Mouse (Mus musculus) liver, embryonic 16.5 days (tissue): ENCODE measurements at regions not wholly inside any gene's neighbourhood (a gene's known extent, or its start where the extent isn't known, plus 50 kb on each side); places are given as distances from the start of the nearest gene placed in this dataset.

Experiments
- ATAC-seq: fragments of 200-750 bp; cut with Nextera tagmentation; 2 replicates; pipeline ENCODE4 v1.8.0; 2017; ENCODE audit warnings: low read depth, mild to moderate bottlenecking, moderate number of reproducible peaks, moderate library complexity
- H3K27ac ChIP-seq: fragments of 300-500 bp; sonication (generic); 2 replicates; pipeline ENCODE4 v1.5.1; 2014; ENCODE audit warnings: mild to moderate bottlenecking, low read length
- H3K27me3 ChIP-seq: fragments of 300-500 bp; sonication (generic); 2 replicates; pipeline ENCODE4 v1.6.1; 2014; ENCODE audit warnings: low read depth, low read length, mixed read lengths; ENCODE audit not compliant: control insufficient read depth, insufficient read depth
- H3K36me3 ChIP-seq: fragments of 300-500 bp; sonication (generic); 2 replicates; pipeline ENCODE4 v1.6.1; 2014; ENCODE audit warnings: mild to moderate bottlenecking; ENCODE audit not compliant: control insufficient read depth, insufficient read depth
- H3K4me1 ChIP-seq: fragments of 300-500 bp; sonication (generic); 2 replicates; pipeline ENCODE4 v1.6.1; 2014; ENCODE audit warnings: low read depth, low read length, mixed read lengths; ENCODE audit not compliant: control insufficient read depth
- H3K4me2 ChIP-seq: fragments of 300-500 bp; sonication (generic); 2 replicates; pipeline ENCODE4 v1.6.1; 2014; ENCODE audit warnings: low read depth, low read length, mixed read lengths
- H3K4me3 ChIP-seq: fragments of 300-500 bp; sonication (generic); 2 replicates; pipeline ENCODE4 v1.5.1; 2014; ENCODE audit warnings: low read depth, mild to moderate bottlenecking, low read length
- H3K9ac ChIP-seq: fragments of 300-500 bp; sonication (generic); 2 replicates; pipeline ENCODE4 v1.6.1; 2014; ENCODE audit warnings: low read depth, low read length
- H3K9me3 ChIP-seq: fragments of 300-500 bp; sonication (generic); replicated peaks from 2 replicates; pipeline ENCODE4 v1.6.1; 2016; ENCODE audit warnings: low read length; ENCODE audit not compliant: control insufficient read depth
- WGBS: fragments of 180-500 bp; shearing (Covaris S2); extraction: QIAGEN DNeasy Blood & Tissue Kit; methylation state at CpG from one replicate; pipeline ENCODE4 v1.1.7; 2014; ENCODE audit not compliant: insufficient replicate concordance; 5-methylcytosine and 5-hydroxymethylcytosine counted together

DNA sequence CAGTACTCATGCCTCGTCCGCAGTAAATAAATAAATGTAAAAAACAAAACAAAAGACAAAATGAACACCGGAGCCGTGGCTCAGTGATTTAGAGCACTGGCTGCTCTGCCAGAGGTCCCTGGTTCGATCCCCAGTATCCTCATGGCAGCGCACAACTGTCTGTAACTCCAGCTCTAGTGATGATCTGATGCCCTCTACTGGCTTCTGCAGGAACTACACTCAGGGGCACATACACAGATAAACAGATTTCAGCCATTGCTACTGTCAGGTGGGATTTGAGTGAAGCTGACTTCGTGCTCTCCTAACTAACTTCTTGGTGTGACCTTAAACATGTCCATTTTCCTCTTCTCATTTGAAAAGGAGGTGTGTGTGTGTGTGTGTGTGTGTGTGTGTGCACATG, 82.8 kb upstream of the Vrk1 start:
- Histone ChIP-seq H3K4me1 (no peaks in the 10 kb centered on the region), H3K27ac (no peak overlapping the region), H3K9me3 (no peaks in the 10 kb centered on the region), H3K36me3 (no peaks in the 10 kb centered on the region), H3K9ac (no peak overlapping the region), H3K4me3 (no peak overlapping the region), H3K27me3 (no peaks in the 10 kb centered on the region), H3K4me2 (no peak overlapping the region)
- no peak for ATAC-seq
- whole genome bisulfite sequencing: 78% methylated on average over 7 of the region's 7 CpGs

DNA sequence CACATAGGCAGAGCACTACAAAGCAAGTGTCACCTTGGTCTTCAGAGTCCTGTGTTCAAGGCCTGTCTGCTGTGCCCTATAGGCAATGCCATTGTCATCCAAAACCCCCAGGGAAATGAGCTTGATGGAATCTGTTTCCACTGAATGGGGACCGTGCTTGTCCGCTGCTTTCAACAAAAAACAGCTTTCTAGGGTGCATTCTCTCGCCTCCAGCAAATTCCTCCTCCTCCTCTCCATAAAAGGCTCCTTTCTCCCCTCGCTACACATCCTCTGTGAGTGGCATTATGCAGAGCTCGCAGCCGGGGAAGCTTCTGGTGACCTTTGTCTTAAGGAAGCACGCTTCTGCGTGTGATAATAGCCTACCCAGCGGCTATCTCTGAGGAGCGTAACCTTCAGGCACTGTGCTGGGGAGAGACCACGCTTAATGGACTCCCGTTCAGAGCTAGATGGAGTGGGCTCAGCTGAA, 80.5 kb upstream of the Vrk1 start:
- Histone ChIP-seq H3K36me3 (no peaks in the 10 kb centered on the region), H3K4me1 (no peaks in the 10 kb centered on the region), H3K9me3 (no peaks in the 10 kb centered on the region; the same call in 1 of the 2 replicates), H3K9ac (no peak overlapping the region), H3K4me2 (no peak overlapping the region), H3K4me3 (no peak overlapping the region), H3K27ac (no peak overlapping the region), H3K27me3 (no peaks in the 10 kb centered on the region)
- no peak for ATAC-seq
- 54% methylated on average over 12 of the region's 12 CpGs for WGBS

DNA sequence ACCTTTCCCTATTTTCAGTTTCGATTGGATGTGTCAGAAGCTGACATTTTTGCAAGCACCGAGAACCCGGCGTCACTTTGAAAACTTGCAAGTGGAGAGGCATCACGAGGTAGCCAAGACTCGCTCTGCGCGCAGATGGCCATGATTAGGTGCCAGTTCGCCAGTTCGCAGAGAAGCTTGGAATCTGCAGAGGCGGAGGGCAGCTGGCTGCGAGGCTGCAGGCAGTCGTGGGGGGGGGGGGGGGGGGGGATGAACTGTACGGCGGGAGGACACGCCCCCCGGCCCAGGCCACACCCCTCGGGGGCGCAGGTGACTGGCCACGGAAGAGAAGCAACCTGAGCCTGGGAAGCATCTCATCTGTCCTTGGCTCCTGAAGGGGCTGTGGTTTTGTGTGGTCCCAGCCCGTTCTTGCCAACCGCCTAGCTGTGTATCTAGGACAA, 74.6 kb upstream of the Vrk1 start:
- no peak overlapping the region for H3K27ac ChIP-seq
- H3K36me3 ChIP-seq: no peaks in the 10 kb centered on the region
- peaks cover 8% of the 10 kb centered on the region; the same call in 1 of the 2 replicates for H3K27me3 ChIP-seq
- no peaks in the 10 kb centered on the region for H3K4me1 ChIP-seq
- no peak for ATAC-seq
- peak overlapping the region; percentile 5; the same call in 1 of the 2 replicates for H3K4me3 ChIP-seq
- WGBS: 8% methylated on average over 21 of the region's 22 CpGs
- no peak overlapping the region; the same call in 1 of the 2 replicates for H3K9ac ChIP-seq
- peak overlapping the region; percentile 15 for H3K4me2 ChIP-seq
- no peaks in the 10 kb centered on the region; the same call in 1 of the 2 replicates for H3K9me3 ChIP-seq

DNA sequence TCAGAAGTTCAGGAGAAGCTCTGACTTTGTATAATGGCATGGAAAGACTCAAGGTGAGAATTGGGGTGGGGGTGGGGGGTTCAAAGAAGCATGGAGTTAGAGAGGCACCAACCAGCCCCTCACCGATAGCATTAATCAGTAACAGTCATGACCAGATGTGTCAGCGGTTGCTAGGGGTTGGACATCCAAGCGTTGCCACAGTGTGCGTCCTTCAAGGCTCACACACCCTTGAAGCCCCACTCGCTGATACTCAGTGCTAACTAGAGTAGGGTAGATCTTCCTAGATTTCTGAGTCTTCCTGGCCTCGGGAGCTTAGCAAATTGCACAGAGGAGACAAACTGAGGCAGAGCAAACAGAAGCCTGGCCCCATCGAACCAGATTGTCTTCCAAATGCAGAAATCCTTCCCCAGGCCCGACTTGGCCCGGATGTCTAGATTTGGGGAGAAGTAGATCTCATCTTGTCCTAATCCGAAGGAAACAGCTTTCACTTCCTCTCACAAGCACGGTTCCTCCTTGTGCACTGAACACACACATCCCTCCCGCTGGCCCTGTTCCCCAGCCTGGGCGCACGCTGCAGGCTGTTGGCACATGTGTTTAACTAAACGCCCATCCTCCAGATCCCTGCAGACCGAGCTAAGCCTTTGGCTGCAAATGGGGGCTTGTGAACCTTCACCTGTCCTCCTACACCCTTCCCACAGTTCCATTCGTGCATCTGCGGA, 73.1 kb upstream of the Vrk1 start:
- Histone ChIP-seq H3K36me3 (no peaks in the 10 kb centered on the region), H3K4me3 (no peak overlapping the region), H3K9me3 (no peaks in the 10 kb centered on the region; the same call in 1 of the 2 replicates), H3K4me2 (no peak overlapping the region), H3K27me3 (peaks cover 8% of the 10 kb centered on the region; the same call in 1 of the 2 replicates), H3K9ac (no peak overlapping the region), H3K4me1 (no peaks in the 10 kb centered on the region; the same call in 1 of the 2 replicates), H3K27ac (no peak overlapping the region)
- WGBS: 28% methylated on average over 18 of the region's 18 CpGs
- ATAC-seq: no peak

DNA sequence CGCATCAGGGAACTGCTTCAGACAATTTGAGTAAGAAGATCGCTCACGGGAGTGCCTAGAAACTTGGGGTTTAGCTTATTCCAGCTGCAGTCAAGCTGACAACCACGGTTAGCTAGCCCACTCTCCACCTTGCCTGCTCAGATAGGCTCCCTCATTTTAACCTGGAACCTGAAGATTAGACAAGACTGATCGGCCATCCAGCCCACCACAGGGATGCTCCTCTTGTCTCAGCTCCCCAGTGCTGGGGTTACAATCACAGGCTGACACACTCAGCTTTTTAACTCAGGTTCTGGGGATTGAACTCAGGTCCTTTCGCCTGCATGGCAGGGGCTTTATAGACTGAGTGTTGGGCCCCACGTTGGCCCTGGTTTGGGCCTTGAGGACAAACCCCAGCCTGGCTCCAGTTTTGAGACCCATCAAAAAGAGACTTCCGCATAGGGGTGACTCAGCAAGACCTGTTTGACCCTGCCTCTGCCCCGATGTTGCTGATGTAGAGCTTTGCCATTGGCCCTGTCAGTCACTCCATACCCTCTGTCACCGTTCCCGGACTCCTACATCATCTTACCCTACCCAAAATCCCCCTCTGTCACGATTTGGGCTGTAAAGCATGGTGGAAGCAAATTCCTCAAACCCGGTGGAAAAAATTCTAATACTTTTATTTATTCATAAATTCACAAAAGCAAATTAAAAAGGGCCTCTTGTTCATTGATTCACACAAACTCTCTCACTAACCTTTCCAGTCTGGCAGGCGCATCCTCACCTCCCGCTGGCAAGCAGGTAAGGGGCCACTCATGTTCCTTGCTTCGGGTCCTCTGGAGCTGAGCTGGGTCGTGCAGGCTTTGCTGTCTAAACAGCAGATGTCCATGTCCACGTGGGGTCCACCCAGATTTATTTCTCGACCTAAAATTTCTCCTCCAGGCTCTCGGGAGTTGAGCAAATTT, 67.6 kb upstream of the Vrk1 start:
- H3K36me3 ChIP-seq: no peaks in the 10 kb centered on the region
- H3K9ac ChIP-seq: 0 out of 2 replicates have a peak overlapping the region, but pooled peaks have one; percentile 16
- peak overlapping the region; percentile 79 for H3K27ac ChIP-seq
- peak overlapping the region; percentile 32 for H3K4me3 ChIP-seq
- peaks cover 5% of the 10 kb centered on the region for H3K4me1 ChIP-seq
- no peaks in the 10 kb centered on the region for H3K9me3 ChIP-seq
- no peaks in the 10 kb centered on the region for H3K27me3 ChIP-seq
- peak; percentile 60 for ATAC-seq
- H3K4me2 ChIP-seq: peak overlapping the region; percentile 38
- 50% methylated on average over 20 of the region's 20 CpGs for WGBS

DNA sequence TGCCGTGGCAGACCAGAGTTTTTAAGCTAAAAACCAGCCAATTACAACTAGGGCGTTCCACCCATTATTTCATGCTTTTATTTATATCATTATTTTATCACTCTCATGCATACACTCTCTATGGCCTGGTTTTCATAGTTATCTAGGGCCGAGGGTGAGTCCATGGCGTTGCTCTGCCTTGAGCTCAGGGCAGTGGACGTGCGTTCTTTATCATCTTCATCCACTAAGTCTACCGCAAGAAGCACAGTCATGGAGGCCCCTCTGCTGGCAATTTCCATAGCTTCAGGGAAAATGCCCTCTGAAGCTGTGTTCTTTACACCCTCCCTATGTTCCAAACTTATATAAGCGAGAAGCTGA, 67.0 kb upstream of the Vrk1 start:
- Histone ChIP-seq H3K4me1 (peaks cover 5% of the 10 kb centered on the region), H3K27ac (peak overlapping the region; percentile 79; the same call in 1 of the 2 replicates), H3K9ac (no peak overlapping the region), H3K4me2 (peak overlapping the region; percentile 38; the same call in 1 of the 2 replicates), H3K9me3 (no peaks in the 10 kb centered on the region), H3K36me3 (no peaks in the 10 kb centered on the region), H3K27me3 (no peaks in the 10 kb centered on the region), H3K4me3 (no peak overlapping the region)
- 48% methylated on average over 8 of the region's 8 CpGs for WGBS
- ATAC-seq: peak; percentile 90

DNA sequence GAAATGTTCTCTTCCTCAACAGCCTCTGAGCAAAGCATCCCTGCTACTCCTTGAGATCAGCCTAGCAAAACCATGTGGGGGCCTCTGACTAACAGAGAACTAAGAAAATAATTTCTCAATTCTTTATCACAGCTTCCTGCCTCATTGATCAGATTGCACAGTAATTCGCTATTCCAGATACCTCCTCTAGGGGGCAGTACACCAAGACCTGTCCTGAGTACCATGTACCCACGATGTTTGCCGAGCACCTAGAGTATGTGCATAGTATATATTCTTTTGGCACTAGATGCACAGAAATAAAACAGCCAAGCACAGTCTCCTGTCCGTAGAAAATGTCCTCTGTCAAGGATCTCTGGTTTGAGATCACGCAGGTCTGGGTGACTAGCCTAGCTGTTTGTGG, 62.7 kb upstream of the Vrk1 start:
- no peaks in the 10 kb centered on the region for H3K9me3 ChIP-seq
- 45% methylated on average over 5 of the region's 5 CpGs for WGBS
- no peaks in the 10 kb centered on the region for H3K27me3 ChIP-seq
- no peak overlapping the region for H3K4me2 ChIP-seq
- no peak overlapping the region for H3K27ac ChIP-seq
- H3K4me3 ChIP-seq: no peak overlapping the region
- no peaks in the 10 kb centered on the region for H3K36me3 ChIP-seq
- H3K9ac ChIP-seq: no peak overlapping the region
- H3K4me1 ChIP-seq: peaks cover 5% of the 10 kb centered on the region
- ATAC-seq: no peak

DNA sequence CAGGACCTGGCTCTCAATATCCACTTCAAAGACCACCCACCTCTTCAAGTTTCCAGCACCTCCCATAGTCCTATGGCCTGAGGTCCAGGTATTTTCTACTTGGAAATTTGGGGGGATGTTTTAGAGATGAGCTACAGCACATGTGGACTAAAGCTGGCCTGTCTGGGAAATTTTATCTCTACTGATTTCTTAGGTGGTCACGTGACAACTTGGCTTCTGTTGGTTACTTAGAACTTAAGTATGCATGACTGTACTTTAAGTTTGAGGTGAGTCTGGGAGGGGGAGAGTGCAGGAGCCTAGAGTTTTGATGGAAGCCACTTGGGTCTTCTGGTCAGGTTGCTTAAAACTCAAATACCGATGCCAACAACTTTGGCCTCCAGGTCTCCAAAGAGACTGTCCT, 61.7 kb upstream of the Vrk1 start:
- no peak for ATAC-seq
- Histone ChIP-seq H3K9me3 (no peaks in the 10 kb centered on the region), H3K9ac (no peak overlapping the region), H3K4me1 (peaks cover 5% of the 10 kb centered on the region), H3K27ac (no peak overlapping the region), H3K36me3 (no peaks in the 10 kb centered on the region), H3K4me3 (no peak overlapping the region), H3K4me2 (no peak overlapping the region), H3K27me3 (no peaks in the 10 kb centered on the region)
- WGBS: 58% methylated on average over 2 of the region's 2 CpGs
